Mouse (Mus musculus): Measurements from ENCODE around the gene Exoc1.

DNA sequence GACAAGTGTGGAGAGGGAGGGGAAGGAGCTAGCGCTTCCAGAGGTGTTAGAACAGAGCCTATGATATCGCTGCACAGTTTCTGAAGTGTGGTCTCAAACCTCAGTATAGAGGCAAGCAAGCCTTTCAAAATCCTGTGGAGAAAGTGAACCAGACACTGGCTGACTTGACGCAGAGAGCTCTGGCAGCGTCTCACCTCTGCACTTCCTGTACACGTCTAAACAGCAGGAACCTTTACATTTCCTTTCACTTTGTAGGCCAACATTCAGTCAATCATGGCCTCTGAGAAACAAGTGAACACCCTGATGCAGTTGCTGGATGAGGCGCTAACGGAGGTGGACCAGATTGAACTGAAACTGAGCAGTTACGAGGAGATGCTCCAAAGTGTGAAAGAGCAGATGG is 14.1 kb downstream of the Exoc1 start:
- TF ChIP-seq CTCF (IDR thresholded peaks at IDR 0.05; ENCODE audit: control insufficient read depth, insufficient read depth, insufficient replicate concordance, low read depth, low read length) = no peak
- no peak for TF ChIP-seq POLR2A (IDR thresholded peaks at IDR 0.05; ENCODE audit: control insufficient read depth, low read depth, low read length)
